9 mouse cellular contexts compared by ENCODE assay signal in the genomic region with DNA sequence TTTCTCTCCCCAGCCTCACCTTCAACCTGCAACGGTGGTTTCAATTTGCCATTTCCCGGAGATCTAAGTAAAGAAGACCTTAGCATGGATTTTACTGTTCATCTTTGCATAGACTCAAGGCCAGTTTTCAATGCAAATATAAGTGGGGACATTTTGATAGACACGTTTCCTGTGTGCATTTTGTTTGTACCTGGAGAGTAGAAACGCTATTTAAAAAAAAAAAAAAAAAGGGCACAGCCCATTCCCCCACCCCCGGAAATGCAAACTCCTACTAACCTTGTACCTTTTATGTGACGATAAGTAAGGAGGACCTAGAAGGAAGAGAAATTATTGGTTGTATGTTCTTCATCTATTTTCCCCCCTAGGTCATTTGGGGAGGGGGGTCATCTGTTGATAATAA. TPM values are rescaled to one million over a fixed set of nuclear protein-coding genes. Genes with fewer than 3 reads are reported as not detected.
DNase-seq lines count a peak whose midpoint lies in the region; ATAC-seq and TF ChIP-seq lines count a peak whose summit lies in the region.
"Had no signal": no experiment of that assay in that cellular context is flagged by ENCODE, and none has a peak within 500 bp of the region (broad histone marks: within the 10 kb centered on the region; RNA-seq: fewer than 3 reads in every experiment).

No protein-coding gene starts in this region.

- ATAC-seq in heart, embryonic 14.5 days (ENCODE audit: insufficient number of reproducible peaks, insufficient read depth, low FRiP score, low read depth) = no peak
- ATAC-seq in hindbrain, embryonic 15.5 days (ENCODE audit: low FRiP score, low read depth) = no peak
- ATAC-seq in midbrain, embryonic 12.5 days (ENCODE audit: low FRiP score, low read depth) = no peak

- TF ChIP-seq CTCF in E14TG2a.4 (conservative IDR thresholded peaks at IDR 0.05; ENCODE audit: low read length) = no peak

- intact Hi-C loops in left cerebral cortex, postnatal 25 days (cut with DNase I) = no loop called here

- H3K9me3 ChIP-seq in heart, embryonic 14.5 days (ENCODE audit: control insufficient read depth, low read length) = no peaks in the 10 kb centered on the region
- H3K9me3 ChIP-seq in E14TG2a.4 (ENCODE audit: low read length) = no peaks in the 10 kb centered on the region
- H3K9me3 ChIP-seq in hindbrain, embryonic 15.5 days = no peaks in the 10 kb centered on the region
- H3K9me3 ChIP-seq in midbrain, embryonic 12.5 days = no peaks in the 10 kb centered on the region

- no peak for DNase-seq in heart, adult 8-10 months (ENCODE audit: low spot score)
- DNase-seq in gastrocnemius, adult 18-20 months (ENCODE audit: low spot score) = no peak
- DNase-seq in adrenal gland, postnatal 25 days = no peak
- no peak for DNase-seq in left cerebral cortex, postnatal 25 days (ENCODE audit: low spot score in 2 of 2)
- DNase-seq: spleen, adult 18-20 months had no signal

- no peaks in the 10 kb centered on the region for H3K27me3 ChIP-seq in heart, embryonic 14.5 days (ENCODE audit: control insufficient read depth, insufficient read depth, low read length)
- peaks cover 7% of the 10 kb centered on the region for H3K27me3 ChIP-seq in E14TG2a.4 (ENCODE audit: insufficient read depth, low read length)
- H3K27me3 ChIP-seq in hindbrain, embryonic 15.5 days = no peaks in the 10 kb centered on the region
- H3K27me3 ChIP-seq in midbrain, embryonic 12.5 days = peaks cover 6% of the 10 kb centered on the region

- H3K4me2 ChIP-seq in heart, embryonic 14.5 days (ENCODE audit: low read length) = peak overlapping the region; percentile 68
- peak overlapping the region; percentile 45 for H3K4me2 ChIP-seq in hindbrain, embryonic 15.5 days
- H3K4me2 ChIP-seq in midbrain, embryonic 12.5 days (replicated peaks) = peak overlapping the region; percentile 33

- H3K27ac ChIP-seq in heart, embryonic 14.5 days (replicated peaks in 1 of 2; ENCODE audit: control insufficient read depth in 1 of 2, insufficient read depth in 1 of 2, low read depth in 2 of 2, low read length in 2 of 2) = peak overlapping the region; percentile 70 to 75
- no peak overlapping the region for H3K27ac ChIP-seq in hindbrain, embryonic 15.5 days (replicated peaks)
- H3K27ac ChIP-seq in midbrain, embryonic 12.5 days (replicated peaks) = no peak overlapping the region

- H3K4me1 ChIP-seq in heart, embryonic 14.5 days (ENCODE audit: control insufficient read depth in 2 of 2, insufficient read depth in 2 of 2, low read length in 2 of 2) = peaks cover 26 to 40% of the 10 kb centered on the region in 2 experiments
- peaks cover 71% of the 10 kb centered on the region for H3K4me1 ChIP-seq in E14TG2a.4 (replicated peaks; ENCODE audit: low read depth, low read length)
- H3K4me1 ChIP-seq in hindbrain, embryonic 15.5 days (replicated peaks) = 0 out of 2 replicates have a peak, but pooled peaks cover 4% of the 10 kb centered on the region
- peaks cover 10% of the 10 kb centered on the region for H3K4me1 ChIP-seq in midbrain, embryonic 12.5 days

- WGBS in heart, embryonic 14.5 days = 21% methylated on average over 6 of the region's 6 CpGs
- 44% methylated on average over 6 of the region's 6 CpGs for WGBS in hindbrain, embryonic 15.5 days
- 56% methylated on average over 6 of the region's 6 CpGs for WGBS in midbrain, embryonic 12.5 days

- peak overlapping the region; percentile 24 to 27 for H3K4me3 ChIP-seq in heart, embryonic 14.5 days (ENCODE audit: control insufficient read depth in 1 of 2, insufficient read depth in 1 of 2, low read depth in 1 of 2, low read length in 2 of 2)
- peak overlapping the region; percentile 35 for H3K4me3 ChIP-seq in E14TG2a.4 (replicated peaks; ENCODE audit: low read length)
- H3K4me3 ChIP-seq in hindbrain, embryonic 15.5 days = 0 out of 2 replicates have a peak overlapping the region, but pooled peaks have one; percentile 3
- H3K4me3 ChIP-seq in midbrain, embryonic 12.5 days = no peak overlapping the region

- H3K36me3 ChIP-seq in heart, embryonic 14.5 days (ENCODE audit: control insufficient read depth, insufficient read depth, low read length) = no peaks in the 10 kb centered on the region
- H3K36me3 ChIP-seq in E14TG2a.4 (ENCODE audit: insufficient read depth, low read length) = no peaks in the 10 kb centered on the region
- H3K36me3 ChIP-seq in hindbrain, embryonic 15.5 days = no peaks in the 10 kb centered on the region
- no peaks in the 10 kb centered on the region for H3K36me3 ChIP-seq in midbrain, embryonic 12.5 days

- peak overlapping the region; percentile 59 for H3K9ac ChIP-seq in heart, embryonic 14.5 days (ENCODE audit: low read length)
- H3K9ac ChIP-seq in hindbrain, embryonic 15.5 days = no peak overlapping the region
- H3K9ac ChIP-seq in midbrain, embryonic 12.5 days (replicated peaks) = no peak overlapping the region

RNA-seq across cellular contexts. Expression of a gene that starts 24.2 kb away (rescaled TPM):
- 42.4 and 43.4 TPM in 2 replicates for polyA plus RNA-seq in heart, embryonic 14.5 days (2014; fragmentation: Nextera tagmentation; extraction: Ambion mirVana)
- total RNA-seq in heart, adult 8-10 months (2022) = 10 to 100 TPM; 12.9 to 18.7 (median 15.2) TPM
- polyA plus RNA-seq in hindbrain, embryonic 15.5 days (2015; fragmentation: Nextera tagmentation; extraction: Ambion mirVana) = 25.4 and 28.9 TPM in 2 replicates
- polyA plus RNA-seq in midbrain, embryonic 12.5 days (2016; fragmentation: Nextera tagmentation; extraction: Ambion mirVana) = 23.9 and 24.3 TPM in 2 replicates
- 10 to 100 TPM in 1 of 2 experiments, 1 to 10 TPM in 1; 7.2 to 12.4 TPM for total RNA-seq in gastrocnemius, adult 18-20 months (2021)
- 101 and 136 TPM in 2 replicates for total RNA-seq in adrenal gland, postnatal 25 days (2021)
- 100 to 1,000 TPM; 108 to 109 TPM for total RNA-seq in left cerebral cortex, postnatal 25 days (2021)

Comparison
In these comparisons a context has a peak if more than half of its experiments do, and no peak if none do; other contexts are left out.
1. H3K27ac ChIP-seq: peak in heart, embryonic 14.5 days (2 of 2); none in hindbrain, embryonic 15.5 days (single experiment) and midbrain, embryonic 12.5 days (single experiment).
2. Peak in every context shown above with its lines, with median percentiles within 50 percentile points of each other: H3K4me2 ChIP-seq.